Mouse (Mus musculus): ENCODE results near the gene Igflr1.

DNA sequence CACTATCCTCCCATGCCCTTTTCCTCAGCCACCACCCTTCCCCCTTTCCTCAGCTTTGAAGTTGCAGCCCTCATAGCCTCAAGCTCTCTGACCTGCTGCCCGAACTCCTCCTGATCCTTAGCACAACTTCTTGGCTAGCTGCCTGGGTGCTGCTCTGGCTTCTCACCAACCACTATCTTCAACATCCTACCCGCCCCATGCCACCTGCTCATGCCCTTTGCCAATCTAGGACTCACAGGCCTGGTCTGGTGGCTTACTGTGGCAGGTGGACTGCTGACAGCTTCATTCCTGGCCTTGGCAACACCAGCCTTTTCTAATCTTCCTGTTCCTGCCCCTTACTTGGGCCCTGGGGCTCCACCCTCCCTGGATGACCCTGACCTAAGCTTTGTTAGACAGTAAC is 7.7 kb downstream of the Igflr1 start:
- TF ChIP-seq CTCF (IDR thresholded peaks at IDR 0.05; ENCODE audit: control insufficient read depth, insufficient read depth, low read length) (no peak), POLR2A (IDR thresholded peaks at IDR 0.05; ENCODE audit: borderline replicate concordance, control insufficient read depth, low read depth, low read length) (no peak)

Data from bone marrow, adult 2 months (tissue).